Mouse (Mus musculus): ENCODE measurements around the gene Gm20388. TPM values are rescaled to one million over a fixed set of nuclear protein-coding genes. Genes with fewer than 3 reads are reported as not detected.

The Gm20388 gene
- total and polyA plus RNA-seq, 3 experiments: 0.02 to 0.05 TPM; not detected in 1

- TF ChIP-seq GATA1 (IDR thresholded peaks at IDR 0.05; ENCODE audit: borderline replicate concordance, low read length) (no peak), TAL1 (conservative IDR thresholded peaks at IDR 0.05; ENCODE audit: low read depth, low read length) (no peak), GATA2 (IDR thresholded peaks at IDR 0.05; ENCODE audit: borderline replicate concordance, low read depth, low read length) (no peak), POLR2AphosphoS5 (IDR thresholded peaks at IDR 0.05; ENCODE audit: insufficient replicate concordance, low read depth, low read length) (no peak), CTCF (IDR thresholded peaks at IDR 0.05; ENCODE audit: low read depth, low read length) (no peak)
- DNase-seq (ENCODE audit: low spot score) (peak; percentile 38), ATAC-seq (ENCODE audit: extremely low read depth, insufficient number of reproducible peaks, low FRiP score, poor library complexity, severe bottlenecking) (no peak)
- Histone ChIP-seq H3K4me3 (ENCODE audit: low read depth, low read length) (peak overlapping the region; percentile 87), H3K36me3 (replicated peaks) (peaks cover 40% of the 10 kb centered on the region), H3K9me3 (replicated peaks) (no peaks in the 10 kb centered on the region), H3K4me1 (ENCODE audit: insufficient read depth, low read depth, low read length) (peaks cover 81% of the 10 kb centered on the region), H3K27me3 (ENCODE audit: insufficient read depth, low read length) (no peaks in the 10 kb centered on the region)
These were observed 2040.4 kb downstream of the Gm20388 start for GRCm38 (mm10) chr8:121950749-121951655.

- Histone ChIP-seq H3K4me1 (ENCODE audit: insufficient read depth, low read depth, low read length) (peaks cover 82% of the 10 kb centered on the region), H3K4me3 (ENCODE audit: low read depth, low read length) (peak overlapping the region; percentile 87), H3K36me3 (replicated peaks) (peaks cover 34% of the 10 kb centered on the region), H3K9me3 (replicated peaks) (no peaks in the 10 kb centered on the region), H3K27me3 (ENCODE audit: insufficient read depth, low read length) (no peaks in the 10 kb centered on the region)
- TF ChIP-seq POLR2AphosphoS5 (IDR thresholded peaks at IDR 0.05; ENCODE audit: insufficient replicate concordance, low read depth, low read length) (no peak), GATA1 (IDR thresholded peaks at IDR 0.05; ENCODE audit: borderline replicate concordance, low read length) (no peak), GATA2 (IDR thresholded peaks at IDR 0.05; ENCODE audit: borderline replicate concordance, low read depth, low read length) (no peak), CTCF (IDR thresholded peaks at IDR 0.05; ENCODE audit: low read depth, low read length) (no peak)
- DNase-seq (ENCODE audit: low spot score) (no peak), ATAC-seq (ENCODE audit: extremely low read depth, insufficient number of reproducible peaks, low FRiP score, poor library complexity, severe bottlenecking) (no peak)
These were observed 2041.0 kb downstream of the Gm20388 start for GRCm38 (mm10) chr8:121951656-121952009.

- Histone ChIP-seq H3K9me3 (replicated peaks) (no peaks in the 10 kb centered on the region), H3K4me1 (ENCODE audit: insufficient read depth, low read depth, low read length) (peaks cover 82% of the 10 kb centered on the region), H3K36me3 (replicated peaks) (peaks cover 39% of the 10 kb centered on the region), H3K27me3 (ENCODE audit: insufficient read depth, low read length) (no peaks in the 10 kb centered on the region), H3K4me3 (ENCODE audit: low read depth, low read length) (peak overlapping the region; percentile 63; the same call in 1 of the 2 replicates)
- ATAC-seq (ENCODE audit: extremely low read depth, insufficient number of reproducible peaks, low FRiP score, poor library complexity, severe bottlenecking): no peak
- no peak for TF ChIP-seq CTCF (IDR thresholded peaks at IDR 0.05; ENCODE audit: low read depth, low read length)
- TF ChIP-seq GATA2 (IDR thresholded peaks at IDR 0.05; ENCODE audit: borderline replicate concordance, low read depth, low read length): no peak
- TF ChIP-seq TAL1 (conservative IDR thresholded peaks at IDR 0.05; ENCODE audit: low read depth, low read length): no peak
- no peak for TF ChIP-seq GATA1 (IDR thresholded peaks at IDR 0.05; ENCODE audit: borderline replicate concordance, low read length)
- no peak for TF ChIP-seq POLR2AphosphoS5 (IDR thresholded peaks at IDR 0.05; ENCODE audit: insufficient replicate concordance, low read depth, low read length)
- DNase-seq (ENCODE audit: low spot score): no peak
These were observed 2041.5 kb downstream of the Gm20388 start for GRCm38 (mm10) chr8:121952122-121952521.

- Histone ChIP-seq H3K27me3 (ENCODE audit: insufficient read depth, low read length) (no peaks in the 10 kb centered on the region), H3K4me3 (ENCODE audit: low read depth, low read length) (peak overlapping the region; percentile 63; the same call in 1 of the 2 replicates), H3K4me1 (ENCODE audit: insufficient read depth, low read depth, low read length) (peaks cover 84% of the 10 kb centered on the region), H3K36me3 (replicated peaks) (peaks cover 44% of the 10 kb centered on the region), H3K9me3 (replicated peaks) (no peaks in the 10 kb centered on the region)
- DNase-seq (ENCODE audit: low spot score): no peak
- no peak for ATAC-seq (ENCODE audit: extremely low read depth, insufficient number of reproducible peaks, low FRiP score, poor library complexity, severe bottlenecking)
- no peak for TF ChIP-seq TAL1 (conservative IDR thresholded peaks at IDR 0.05; ENCODE audit: low read depth, low read length)
- no peak for TF ChIP-seq POLR2AphosphoS5 (IDR thresholded peaks at IDR 0.05; ENCODE audit: insufficient replicate concordance, low read depth, low read length)
- TF ChIP-seq GATA2 (IDR thresholded peaks at IDR 0.05; ENCODE audit: borderline replicate concordance, low read depth, low read length): no peak
- TF ChIP-seq GATA1 (IDR thresholded peaks at IDR 0.05; ENCODE audit: borderline replicate concordance, low read length): no peak
- no peak for TF ChIP-seq CTCF (IDR thresholded peaks at IDR 0.05; ENCODE audit: low read depth, low read length)
These were observed 2042.2 kb downstream of the Gm20388 start for GRCm38 (mm10) chr8:121952800-121953199.

- Histone ChIP-seq H3K9me3 (replicated peaks) (no peaks in the 10 kb centered on the region), H3K4me1 (ENCODE audit: insufficient read depth, low read depth, low read length) (peaks cover 80% of the 10 kb centered on the region), H3K36me3 (replicated peaks) (peaks cover 52% of the 10 kb centered on the region), H3K4me3 (ENCODE audit: low read depth, low read length) (peak overlapping the region; percentile 64; the same call in 1 of the 2 replicates), H3K27me3 (ENCODE audit: insufficient read depth, low read length) (no peaks in the 10 kb centered on the region)
- TF ChIP-seq TAL1 (conservative IDR thresholded peaks at IDR 0.05; ENCODE audit: low read depth, low read length): no peak
- no peak for TF ChIP-seq GATA2 (IDR thresholded peaks at IDR 0.05; ENCODE audit: borderline replicate concordance, low read depth, low read length)
- TF ChIP-seq GATA1 (IDR thresholded peaks at IDR 0.05; ENCODE audit: borderline replicate concordance, low read length): no peak
- no peak for TF ChIP-seq CTCF (IDR thresholded peaks at IDR 0.05; ENCODE audit: low read depth, low read length)
- TF ChIP-seq POLR2AphosphoS5 (IDR thresholded peaks at IDR 0.05; ENCODE audit: insufficient replicate concordance, low read depth, low read length): peak; percentile 27; the same call in 1 of the 2 replicates
- DNase-seq (ENCODE audit: low spot score) (peak; percentile 38), ATAC-seq (ENCODE audit: extremely low read depth, insufficient number of reproducible peaks, low FRiP score, poor library complexity, severe bottlenecking) (no peak)
These were observed 2043.3 kb downstream of the Gm20388 start for GRCm38 (mm10) chr8:121953821-121954545.

Data from G1E (cell line).